Mouse (Mus musculus): Measurements from ENCODE around the gene Brinp3. TPM values are rescaled to one million over a fixed set of nuclear protein-coding genes. Genes with fewer than 3 reads are reported as not detected.

Brinp3 gene
- polyA plus RNA-seq, 1 experiment from 2014 or later: 39.2 TPM

DNA sequence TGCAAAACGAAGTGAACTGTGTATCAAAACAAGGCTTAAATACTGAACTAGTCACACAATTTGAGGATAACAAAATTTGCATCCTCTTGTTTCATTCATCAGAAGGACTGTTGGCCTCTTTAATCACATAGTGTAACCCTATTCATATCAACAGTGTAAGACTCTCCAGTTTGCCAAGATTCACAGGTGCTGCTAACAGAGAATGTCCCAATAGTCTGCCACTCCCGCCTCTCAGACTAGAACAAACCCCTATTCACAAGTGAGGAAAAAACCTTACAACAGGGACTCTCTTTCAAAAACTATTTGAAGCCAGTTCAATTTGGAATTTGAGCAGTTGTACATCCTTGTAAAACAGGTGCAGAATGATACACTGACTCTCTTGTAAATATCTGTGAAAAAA, 349.5 kb downstream of the Brinp3 start:
- no peak for ATAC-seq
- Histone ChIP-seq H3K27ac (ENCODE audit: low read length) (no peak overlapping the region), H3K4me1 (ENCODE audit: control insufficient read depth, insufficient read depth, low read length) (no peaks in the 10 kb centered on the region), H3K36me3 (ENCODE audit: control insufficient read depth, insufficient read depth, low read length) (no peaks in the 10 kb centered on the region), H3K9me3 (replicated peaks; ENCODE audit: control insufficient read depth, low read length, poor library complexity, severe bottlenecking) (no peaks in the 10 kb centered on the region), H3K4me2 (ENCODE audit: low read length) (no peak overlapping the region), H3K9ac (ENCODE audit: low read depth, low read length) (no peak overlapping the region), H3K27me3 (ENCODE audit: control insufficient read depth, insufficient read depth, low read depth, low read length) (no peaks in the 10 kb centered on the region), H3K4me3 (ENCODE audit: low read depth, low read length) (no peak overlapping the region)
- WGBS: 65% methylated on average over 2 of the region's 2 CpGs

DNA sequence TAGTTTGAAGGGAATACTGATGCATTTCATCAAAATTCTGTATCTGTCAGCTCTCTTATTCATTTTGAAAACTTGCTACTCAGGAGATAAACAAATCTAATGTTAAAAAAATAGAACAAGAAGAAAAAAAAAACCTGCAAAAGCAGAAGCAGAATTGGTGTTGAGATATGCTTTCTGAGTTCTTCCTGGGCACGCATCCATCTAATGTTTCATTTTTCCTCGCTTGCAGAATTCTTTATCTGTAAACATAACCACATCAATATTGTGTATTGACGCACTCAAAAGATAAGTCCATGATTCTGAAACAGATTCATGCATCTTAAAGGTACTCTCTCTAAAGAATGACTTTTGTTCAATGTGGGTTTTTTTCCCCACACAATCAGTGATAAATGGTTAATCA, 354.3 kb downstream of the Brinp3 start:
- H3K4me3 ChIP-seq (ENCODE audit: low read depth, low read length): no peak overlapping the region
- no peak for ATAC-seq
- H3K9ac ChIP-seq (ENCODE audit: low read depth, low read length): no peak overlapping the region
- no peak overlapping the region for H3K27ac ChIP-seq (ENCODE audit: low read length)
- H3K36me3 ChIP-seq (ENCODE audit: control insufficient read depth, insufficient read depth, low read length): no peaks in the 10 kb centered on the region
- H3K4me1 ChIP-seq (ENCODE audit: control insufficient read depth, insufficient read depth, low read length): no peaks in the 10 kb centered on the region
- no peaks in the 10 kb centered on the region for H3K9me3 ChIP-seq (replicated peaks; ENCODE audit: control insufficient read depth, low read length, poor library complexity, severe bottlenecking)
- no peaks in the 10 kb centered on the region for H3K27me3 ChIP-seq (ENCODE audit: control insufficient read depth, insufficient read depth, low read depth, low read length)
- WGBS: 88% methylated on average over 3 of the region's 3 CpGs
- no peak overlapping the region for H3K4me2 ChIP-seq (ENCODE audit: low read length)

DNA sequence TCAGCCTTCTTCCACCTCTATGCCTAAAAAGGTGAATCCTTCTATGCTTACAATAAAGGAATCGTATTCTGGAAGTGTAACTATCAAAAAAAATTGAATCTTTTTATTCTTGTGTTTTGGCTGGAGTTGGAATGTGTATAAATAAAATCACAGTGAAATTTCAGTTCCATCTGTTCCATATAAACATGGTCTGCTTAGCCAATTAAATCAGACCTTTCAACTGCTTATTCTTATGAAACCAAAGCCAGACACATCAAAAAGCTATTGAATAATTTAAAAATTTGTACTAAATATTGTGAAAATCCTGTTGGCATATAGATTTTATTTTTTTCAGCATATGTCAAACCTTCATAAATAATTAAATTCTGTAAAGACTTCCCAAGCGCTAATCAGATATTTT, 355.6 kb downstream of the Brinp3 start:
- Histone ChIP-seq H3K4me1 (ENCODE audit: control insufficient read depth, insufficient read depth, low read length) (no peaks in the 10 kb centered on the region), H3K9ac (ENCODE audit: low read depth, low read length) (no peak overlapping the region), H3K4me2 (ENCODE audit: low read length) (no peak overlapping the region), H3K27me3 (ENCODE audit: control insufficient read depth, insufficient read depth, low read depth, low read length) (no peaks in the 10 kb centered on the region), H3K27ac (ENCODE audit: low read length) (no peak overlapping the region), H3K36me3 (ENCODE audit: control insufficient read depth, insufficient read depth, low read length) (no peaks in the 10 kb centered on the region), H3K4me3 (ENCODE audit: low read depth, low read length) (no peak overlapping the region), H3K9me3 (replicated peaks; ENCODE audit: control insufficient read depth, low read length, poor library complexity, severe bottlenecking) (no peaks in the 10 kb centered on the region)
- 69% methylated on average over 2 of the region's 2 CpGs for WGBS
- no peak for ATAC-seq

DNA sequence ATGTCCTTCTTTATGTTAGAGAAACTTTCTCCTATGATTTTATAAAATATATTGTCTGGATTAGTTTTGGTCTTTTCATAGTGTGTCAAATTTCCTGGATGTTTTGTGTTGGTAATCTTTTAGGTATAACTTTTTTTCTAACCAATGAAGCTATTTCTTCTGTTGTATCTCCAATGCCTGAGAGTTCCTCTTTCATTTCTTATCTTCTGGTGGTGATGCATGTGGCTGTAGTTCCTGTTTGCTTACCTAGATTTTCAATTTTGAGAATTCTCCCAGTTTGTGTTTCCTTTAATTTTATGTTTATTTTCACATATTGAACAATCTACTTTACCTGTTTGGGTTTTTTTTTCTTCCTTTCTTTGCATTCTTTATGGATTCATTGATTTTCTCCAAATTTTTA, 404.1 kb downstream of the Brinp3 start:
- Histone ChIP-seq H3K27me3 (ENCODE audit: control insufficient read depth, insufficient read depth, low read depth, low read length) (no peaks in the 10 kb centered on the region), H3K4me3 (ENCODE audit: low read depth, low read length) (no peak overlapping the region), H3K27ac (ENCODE audit: low read length) (no peak overlapping the region), H3K4me2 (ENCODE audit: low read length) (no peak overlapping the region), H3K9ac (ENCODE audit: low read depth, low read length) (no peak overlapping the region), H3K4me1 (ENCODE audit: control insufficient read depth, insufficient read depth, low read length) (no peaks in the 10 kb centered on the region), H3K9me3 (replicated peaks; ENCODE audit: control insufficient read depth, low read length, poor library complexity, severe bottlenecking) (0 out of 2 replicates have a peak, but pooled peaks cover 2% of the 10 kb centered on the region), H3K36me3 (ENCODE audit: control insufficient read depth, insufficient read depth, low read length) (no peaks in the 10 kb centered on the region)
- ATAC-seq: no peak

DNA sequence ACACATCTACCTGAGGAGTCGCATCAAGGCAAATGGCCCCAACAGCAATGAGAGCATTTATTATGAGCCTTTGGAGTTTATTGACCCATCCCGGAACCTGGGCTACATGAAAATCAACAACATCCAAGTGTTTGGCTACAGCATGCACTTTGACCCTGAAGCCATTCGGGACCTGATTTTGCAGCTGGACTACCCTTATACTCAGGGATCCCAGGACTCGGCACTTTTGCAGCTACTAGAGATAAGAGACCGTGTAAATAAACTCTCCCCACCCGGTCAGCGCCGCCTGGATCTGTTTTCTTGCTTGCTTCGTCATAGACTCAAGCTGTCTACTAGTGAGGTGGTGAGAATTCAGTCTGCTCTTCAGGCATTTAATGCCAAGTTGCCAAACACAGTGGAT, 407.1 kb downstream of the Brinp3 start:
- H3K36me3 ChIP-seq (ENCODE audit: control insufficient read depth, insufficient read depth, low read length): no peaks in the 10 kb centered on the region
- H3K4me3 ChIP-seq (ENCODE audit: low read depth, low read length): no peak overlapping the region
- H3K27me3 ChIP-seq (ENCODE audit: control insufficient read depth, insufficient read depth, low read depth, low read length): no peaks in the 10 kb centered on the region
- H3K4me2 ChIP-seq (ENCODE audit: low read length): no peak overlapping the region
- no peaks in the 10 kb centered on the region for H3K4me1 ChIP-seq (ENCODE audit: control insufficient read depth, insufficient read depth, low read length)
- H3K9me3 ChIP-seq (replicated peaks; ENCODE audit: control insufficient read depth, low read length, poor library complexity, severe bottlenecking): 0 out of 2 replicates have a peak, but pooled peaks cover 2% of the 10 kb centered on the region
- H3K9ac ChIP-seq (ENCODE audit: low read depth, low read length): no peak overlapping the region
- WGBS: 90% methylated on average over 9 of the region's 9 CpGs
- no peak overlapping the region for H3K27ac ChIP-seq (ENCODE audit: low read length)
- no peak for ATAC-seq

DNA sequence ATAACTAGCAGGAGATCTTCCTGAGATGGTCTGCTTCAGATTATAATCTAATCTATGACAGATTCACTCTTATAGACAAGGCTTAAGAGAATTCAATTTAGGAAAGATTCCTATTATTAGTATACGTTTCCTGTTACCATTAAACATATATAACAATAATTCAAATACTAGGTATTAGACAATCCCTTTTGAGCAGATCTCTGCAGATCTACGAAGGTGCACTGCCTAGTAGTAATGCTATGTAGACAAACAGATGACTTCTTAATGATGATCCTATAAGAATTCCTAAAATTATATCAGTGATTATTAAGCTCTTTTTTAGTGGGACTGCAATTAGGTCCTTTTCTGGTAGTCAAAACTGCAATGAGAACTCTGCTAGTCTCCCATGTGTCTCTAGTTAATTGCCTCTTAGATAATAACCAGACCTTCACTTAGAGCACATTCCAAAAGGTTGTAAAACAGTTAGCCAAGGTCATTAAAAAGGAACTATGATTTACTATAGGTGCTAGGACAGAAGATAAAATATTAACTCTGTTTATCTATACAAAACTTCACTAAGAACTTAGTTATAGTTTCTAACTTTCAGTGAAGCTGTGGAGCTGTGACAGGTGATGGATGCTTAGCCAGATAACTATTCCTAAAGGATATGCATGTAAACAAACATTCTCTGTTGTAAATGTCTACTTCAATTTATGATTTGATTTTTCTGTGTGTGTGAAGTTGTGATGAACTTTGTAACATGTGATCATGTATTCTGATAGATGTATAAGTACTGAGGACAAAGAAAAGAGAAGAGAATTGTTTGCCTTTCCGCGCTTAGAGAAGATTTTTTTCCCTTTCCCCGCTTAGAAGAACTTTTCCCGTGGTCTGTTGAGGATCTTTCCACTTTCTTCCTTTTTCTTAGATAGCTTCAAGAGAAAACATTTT, 445.2 kb downstream of the Brinp3 start:
- ATAC-seq: no peak
- no peak overlapping the region for H3K4me3 ChIP-seq (ENCODE audit: low read depth, low read length)
- H3K36me3 ChIP-seq (ENCODE audit: control insufficient read depth, insufficient read depth, low read length): no peaks in the 10 kb centered on the region
- 91% methylated on average over 6 of the region's 6 CpGs for WGBS
- no peak overlapping the region for H3K9ac ChIP-seq (ENCODE audit: low read depth, low read length)
- H3K4me2 ChIP-seq (ENCODE audit: low read length): no peak overlapping the region
- no peak overlapping the region for H3K27ac ChIP-seq (ENCODE audit: low read length)
- H3K27me3 ChIP-seq (ENCODE audit: control insufficient read depth, insufficient read depth, low read depth, low read length): no peaks in the 10 kb centered on the region
- H3K4me1 ChIP-seq (ENCODE audit: control insufficient read depth, insufficient read depth, low read length): no peaks in the 10 kb centered on the region
- H3K9me3 ChIP-seq (replicated peaks; ENCODE audit: control insufficient read depth, low read length, poor library complexity, severe bottlenecking): no peaks in the 10 kb centered on the region
